Mouse (Mus musculus) heart, postnatal 0 days (tissue): ENCODE measurements around the gene Gse1. TPM values are rescaled to one million over a fixed set of nuclear protein-coding genes. Genes with fewer than 3 reads are reported as not detected.

Experiments
- ATAC-seq: fragments of 200-750 bp; cut with Nextera tagmentation; 2 replicates; pipeline ENCODE4 v1.8.0; 2017; ENCODE audit warnings: low read depth, moderate number of reproducible peaks, moderate library complexity; ENCODE audit not compliant: insufficient read depth
- DNase-seq: peaks from one replicate; pipeline ENCODE4 v3.0.0-alpha.2; 2016; ENCODE audit warnings: low spot score
- H3K27ac ChIP-seq: fragments of 300-500 bp; sonication (generic); 2 replicates; pipeline ENCODE4 v1.5.1; 2014; ENCODE audit warnings: low read depth, mild to moderate bottlenecking
- H3K27me3 ChIP-seq: fragments of 300-500 bp; sonication (generic); 2 replicates; pipeline ENCODE4 v1.6.1; 2014; ENCODE audit warnings: low read length, mixed read lengths; ENCODE audit not compliant: control insufficient read depth, insufficient read depth
- H3K36me3 ChIP-seq: fragments of 300-500 bp; sonication (generic); replicated peaks from 2 replicates; pipeline ENCODE4 v1.6.1; 2014; ENCODE audit warnings: low read length, mixed read lengths; ENCODE audit not compliant: control insufficient read depth, insufficient read depth
- H3K4me1 ChIP-seq: fragments of 300-500 bp; sonication (generic); 2 replicates; pipeline ENCODE4 v1.6.1; 2014; ENCODE audit warnings: antibody characterized with exemption; ENCODE audit not compliant: control insufficient read depth, insufficient read depth
- H3K4me2 ChIP-seq: fragments of 300-500 bp; sonication (generic); 2 replicates; pipeline ENCODE4 v1.6.1; 2014; ENCODE audit warnings: low read depth, mild to moderate bottlenecking, low read length, moderate library complexity
- H3K4me3 ChIP-seq: fragments of 300-500 bp; sonication (generic); 2 replicates; pipeline ENCODE4 v1.5.1; 2014; ENCODE audit warnings: low read depth, low read length
- H3K9ac ChIP-seq: fragments of 300-500 bp; sonication (generic); replicated peaks from 2 replicates; pipeline ENCODE4 v1.6.1; 2014; ENCODE audit warnings: low read depth, low read length, mixed read lengths
- H3K9me3 ChIP-seq: fragments of 300-500 bp; sonication (generic); replicated peaks from 2 replicates; pipeline ENCODE4 v1.6.1; 2016; ENCODE audit warnings: low read length; ENCODE audit not compliant: control insufficient read depth
- CTCF ChIP-seq: IDR thresholded peaks from 2 replicates; pipeline ENCODE4 v1.5.1; 2016; ENCODE audit warnings: antibody characterized with exemption, control low read depth, low read depth
- EP300 ChIP-seq: IDR thresholded peaks from 2 replicates; pipeline ENCODE4 v1.6.1; 2016; ENCODE audit warnings: antibody characterized with exemption, low read depth
- WGBS: fragments of 180-500 bp; shearing (Covaris S2); extraction: QIAGEN DNeasy Blood & Tissue Kit; methylation state at CpG from one replicate; pipeline ENCODE4 v1.1.7; 2014; 5-methylcytosine and 5-hydroxymethylcytosine counted together
- polyA plus RNA-seq: library from polyadenylated mRNA; unstranded; fragments of >200 nt; fragmentation: Nextera tagmentation; extraction: Ambion mirVana; gene quantifications from 2 replicates; pipeline ENCODE4 v1.2.1, GENCODE M21; 2015
- total RNA-seq: library from RNA; depleted of rRNA; stranded (reverse); fragments of >200 nt; gene quantifications from 2 replicates; pipeline ENCODE4 v1.2.3, GENCODE M21; 2014; ENCODE audit warnings: low replicate concordance

Gse1 gene
- total and polyA plus RNA-seq, 2 experiments from 2014 or later, result 5.4 to 18.7 TPM

GRCm38 (mm10) chr8:120542995-120543394, 314.7 kb downstream of the Gse1 start:
- H3K27me3 ChIP-seq, result no peaks in the 10 kb centered on the region
- TF ChIP-seq CTCF (no peak), EP300 (no peak)
- no peaks in the 10 kb centered on the region for H3K36me3 ChIP-seq
- 36% methylated on average over 13 of the region's 13 CpGs for WGBS
- H3K4me2 ChIP-seq, result peak overlapping the region; percentile 24; the same call in 1 of the 2 replicates
- peak overlapping the region; percentile 89 for H3K27ac ChIP-seq
- H3K4me1 ChIP-seq, result peaks cover 58% of the 10 kb centered on the region
- DNase-seq, result no peak
- no peak overlapping the region for H3K4me3 ChIP-seq
- no peaks in the 10 kb centered on the region for H3K9me3 ChIP-seq
- no peak for ATAC-seq
- H3K9ac ChIP-seq, result no peak overlapping the region; the same call in 1 of the 2 replicates

DNA sequence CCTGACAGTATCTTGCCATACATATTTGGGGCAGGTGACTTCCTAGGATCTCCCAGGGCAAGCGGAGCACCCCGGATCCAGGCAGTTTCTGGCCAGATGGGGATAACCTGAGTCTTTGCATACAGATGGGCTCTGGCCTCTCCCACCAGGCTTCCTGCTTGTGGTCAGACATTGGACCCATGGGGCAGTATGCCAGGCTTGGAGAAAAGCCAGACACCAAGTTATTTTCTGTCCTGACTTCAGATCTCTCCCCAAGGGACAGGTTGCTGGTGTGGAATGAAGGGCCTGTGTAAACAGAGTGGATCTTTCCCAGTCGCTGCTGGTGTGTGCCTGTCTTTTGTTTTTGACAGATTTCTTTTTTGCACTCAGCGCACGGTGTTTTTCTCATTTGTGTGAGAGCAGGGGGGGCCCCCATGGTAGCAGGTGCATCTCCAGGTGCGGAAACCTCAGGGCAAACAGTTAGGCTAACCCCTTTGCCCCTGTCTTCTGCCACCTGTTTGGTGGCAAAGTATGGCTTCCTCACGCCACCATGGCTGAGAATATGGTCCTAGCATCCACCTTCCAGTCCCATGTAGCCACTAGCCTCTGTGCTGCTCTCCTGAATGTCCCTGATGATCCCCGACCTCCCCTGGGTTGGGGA, 315.3 kb downstream of the Gse1 start:
- no peaks in the 10 kb centered on the region for H3K27me3 ChIP-seq
- peak overlapping the region; percentile 24 for H3K4me2 ChIP-seq
- TF ChIP-seq CTCF (no peak), EP300 (no peak)
- DNase-seq (no peak), ATAC-seq (peak; percentile 30; the same call in 1 of the 2 replicates)
- H3K27ac ChIP-seq, result peak overlapping the region; percentile 89
- 42% methylated on average over 8 of the region's 8 CpGs for WGBS
- no peaks in the 10 kb centered on the region for H3K9me3 ChIP-seq
- no peak overlapping the region for H3K4me3 ChIP-seq
- peaks cover 64% of the 10 kb centered on the region for H3K4me1 ChIP-seq
- H3K36me3 ChIP-seq, result no peaks in the 10 kb centered on the region
- no peak overlapping the region for H3K9ac ChIP-seq

- Histone ChIP-seq H3K27ac (peak overlapping the region; percentile 89), H3K4me2 (no peak overlapping the region), H3K9me3 (no peaks in the 10 kb centered on the region), H3K27me3 (no peaks in the 10 kb centered on the region), H3K9ac (no peak overlapping the region), H3K4me1 (peaks cover 64% of the 10 kb centered on the region), H3K4me3 (no peak overlapping the region), H3K36me3 (no peaks in the 10 kb centered on the region)
- TF ChIP-seq EP300 (no peak), CTCF (no peak)
- ATAC-seq (no peak), DNase-seq (no peak)
- WGBS, result 80% methylated on average over 5 of the region's 5 CpGs
These were observed 315.9 kb downstream of the Gse1 start for GRCm38 (mm10) chr8:120544155-120544554.

DNA sequence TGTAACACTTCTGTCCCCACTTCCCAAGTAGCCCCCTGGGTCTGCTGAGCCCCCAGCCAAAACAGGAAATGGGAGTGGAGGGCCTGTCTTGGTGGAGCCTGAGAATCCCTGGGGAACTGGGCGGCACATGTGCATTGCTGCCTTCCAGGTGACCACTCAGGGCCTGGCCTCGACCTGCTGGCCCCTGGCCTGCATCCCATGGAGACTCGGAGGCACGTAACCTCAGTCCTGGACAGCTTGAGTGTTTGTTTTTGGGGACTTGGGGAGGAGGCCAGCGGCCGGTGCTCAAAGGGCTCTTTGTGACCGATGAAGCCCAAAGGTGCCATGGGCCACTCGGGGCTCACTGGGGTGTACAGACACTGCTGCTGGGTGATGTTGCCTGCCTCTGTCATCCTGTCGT, 319.3 kb downstream of the Gse1 start:
- 59% methylated on average over 9 of the region's 9 CpGs for whole genome bisulfite sequencing
- DNase-seq (no peak), ATAC-seq (no peak)
- Histone ChIP-seq H3K4me2 (no peak overlapping the region), H3K9ac (no peak overlapping the region), H3K36me3 (no peaks in the 10 kb centered on the region), H3K4me3 (no peak overlapping the region), H3K27ac (no peak overlapping the region), H3K4me1 (peaks cover 79% of the 10 kb centered on the region), H3K9me3 (no peaks in the 10 kb centered on the region), H3K27me3 (no peaks in the 10 kb centered on the region)
- no peak for TF ChIP-seq CTCF
- no peak for TF ChIP-seq EP300

DNA sequence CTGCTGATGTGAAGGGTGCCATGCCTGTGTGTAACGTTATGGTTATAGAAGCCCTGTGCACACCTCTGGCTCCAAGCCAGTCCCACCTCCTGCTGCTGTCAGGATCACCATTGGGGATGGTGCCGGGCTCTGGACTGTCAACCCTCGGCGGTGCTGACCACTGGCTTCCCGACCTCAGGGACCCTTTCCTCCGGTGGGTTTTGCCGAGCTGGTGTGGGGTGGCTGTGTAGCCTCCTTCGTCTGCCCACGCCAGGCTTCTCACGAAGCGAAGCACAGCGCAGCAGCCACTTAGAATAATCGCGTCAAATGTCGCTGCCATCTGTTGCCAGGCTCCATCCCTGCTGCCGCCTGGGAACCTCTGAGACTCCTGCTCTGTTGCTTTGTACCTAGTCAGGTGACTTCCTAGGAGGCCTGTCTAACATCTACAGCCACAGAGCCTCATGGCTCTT, 320.1 kb downstream of the Gse1 start:
- no peak for DNase-seq
- no peaks in the 10 kb centered on the region; the same call in 1 of the 2 replicates for H3K36me3 ChIP-seq
- H3K4me1 ChIP-seq, result peaks cover 79% of the 10 kb centered on the region
- no peaks in the 10 kb centered on the region for H3K9me3 ChIP-seq
- no peak overlapping the region for H3K9ac ChIP-seq
- no peak overlapping the region for H3K4me2 ChIP-seq
- TF ChIP-seq EP300, result no peak
- no peak for TF ChIP-seq CTCF
- no peak for ATAC-seq
- no peaks in the 10 kb centered on the region for H3K27me3 ChIP-seq
- no peak overlapping the region for H3K4me3 ChIP-seq
- peak overlapping the region; percentile 36; the same call in 1 of the 2 replicates for H3K27ac ChIP-seq
- 39% methylated on average over 16 of the region's 16 CpGs for WGBS
